Mouse (Mus musculus): ENCODE data around the gene Vstm4. TPM values are rescaled to one million over a fixed set of nuclear protein-coding genes. Genes with fewer than 3 reads are reported as not detected.
A peak's percentile ranks its signal among the peaks of the same experiment; 100 is the strongest.

The Vstm4 gene
- polyA plus RNA-seq, 1 experiment = 7.3 TPM

DNA sequence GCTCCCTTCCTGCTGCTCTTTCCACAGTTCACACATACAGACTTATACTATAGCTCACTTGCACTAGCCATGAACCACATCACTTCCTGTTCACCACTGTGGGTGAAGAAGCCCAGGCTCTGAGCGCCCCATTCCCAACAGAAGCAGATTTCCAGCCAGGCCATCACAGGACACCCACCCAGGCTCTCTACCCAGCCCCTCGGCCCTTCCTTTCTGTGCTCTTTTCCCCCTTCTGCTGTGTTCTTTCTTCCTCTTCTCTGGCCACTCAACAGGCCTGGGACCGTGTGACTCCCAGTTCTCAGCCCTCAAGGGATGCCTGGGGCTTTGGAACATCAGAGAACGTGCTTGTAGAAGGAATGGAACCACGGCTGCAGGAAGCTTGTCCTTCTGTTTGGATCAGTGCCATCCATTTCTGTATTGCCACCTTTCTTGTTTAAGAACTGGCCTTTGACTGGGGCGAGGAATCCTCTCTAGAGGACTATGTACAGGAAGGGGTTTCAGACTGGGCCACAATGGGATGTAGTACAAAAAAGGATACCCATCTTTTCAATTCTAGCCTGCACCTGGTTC is 2.5 kb downstream of the Vstm4 start:
- no peak for DNase-seq (ENCODE audit: extremely low spot score in 1 of 2, low spot score in 1 of 2)

DNA sequence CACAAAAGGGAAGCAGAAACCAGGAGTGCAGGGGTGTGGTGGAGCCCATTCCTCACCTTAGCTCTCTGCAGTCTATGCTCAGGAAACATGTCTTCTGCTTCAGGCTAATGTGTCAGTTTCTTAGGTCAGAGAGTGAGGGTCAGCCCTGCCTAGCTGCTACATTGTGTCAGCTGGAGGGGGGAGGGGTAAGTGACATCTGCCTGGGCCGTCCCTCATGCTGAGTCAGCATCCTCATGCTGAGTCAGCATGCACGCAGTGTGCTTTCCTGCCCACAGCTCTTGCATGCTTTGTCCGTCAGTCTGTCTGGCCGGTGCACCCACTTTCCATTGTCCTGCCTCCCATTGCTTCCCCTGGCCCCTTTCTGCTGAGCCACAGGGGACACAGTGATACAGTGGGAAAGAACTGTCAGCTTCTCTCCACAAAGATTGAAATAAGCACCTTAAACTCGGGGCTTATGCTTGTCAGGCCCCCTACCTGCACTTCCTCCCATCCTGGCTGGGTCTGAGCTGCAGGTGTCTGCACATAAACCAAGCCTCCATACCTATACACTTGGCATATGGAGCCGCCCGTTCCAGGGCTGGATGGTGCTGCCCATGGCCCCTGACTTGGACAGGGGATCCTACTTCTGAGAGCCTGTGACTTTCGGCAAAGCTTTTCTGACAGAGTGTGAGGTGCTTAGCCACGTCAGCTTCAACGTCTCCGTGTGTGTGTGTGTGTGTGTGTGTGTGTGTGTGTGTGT is 3.4 kb downstream of the Vstm4 start:
- DNase-seq (ENCODE audit: extremely low spot score in 1 of 2, low spot score in 1 of 2) = no peak

DNA sequence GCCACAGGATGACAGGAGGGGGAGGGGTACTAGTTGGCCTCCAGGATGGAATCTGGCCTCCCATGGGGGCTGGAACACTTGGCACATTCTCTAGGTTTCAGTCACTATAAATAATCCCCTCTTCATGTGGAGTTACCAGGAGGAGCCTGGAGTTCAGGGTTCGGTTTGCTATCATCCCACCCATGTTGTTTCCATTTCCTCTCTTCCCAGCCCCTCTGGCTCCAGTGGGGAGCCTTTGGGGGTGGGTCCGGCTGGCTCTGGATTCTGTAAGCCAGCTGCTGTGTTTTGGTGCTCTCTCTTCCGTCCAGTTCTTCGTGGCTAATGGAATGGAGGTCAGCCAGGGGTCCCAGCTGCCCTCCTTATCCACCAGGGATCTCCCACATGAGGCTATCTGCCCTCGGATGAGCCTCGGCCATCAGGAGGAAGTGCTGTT is 4.6 kb downstream of the Vstm4 start:
- DNase-seq (ENCODE audit: extremely low spot score in 1 of 2, low spot score in 1 of 2) = no peak

DNA sequence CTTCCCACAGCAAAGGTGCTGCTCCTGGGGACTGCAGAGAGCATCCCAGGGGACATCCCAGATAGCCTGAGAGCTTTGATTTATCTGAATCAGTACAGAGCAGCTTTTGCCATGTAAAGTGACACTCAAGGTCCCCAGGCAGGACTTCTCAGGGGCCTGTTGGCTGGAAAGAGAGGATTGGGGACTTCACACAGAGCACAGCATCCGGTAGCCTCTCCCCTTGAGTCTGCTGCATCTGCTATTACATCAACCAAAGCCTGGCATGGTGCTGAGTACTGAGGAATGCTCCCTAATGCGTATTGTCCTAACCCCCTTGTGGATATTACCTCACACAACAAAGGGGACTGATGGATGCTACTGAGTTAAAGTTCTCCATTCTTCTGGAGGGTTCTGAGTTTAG is 5.1 kb downstream of the Vstm4 start:
- DNase-seq (ENCODE audit: extremely low spot score in 1 of 2, low spot score in 1 of 2) = no peak

DNA sequence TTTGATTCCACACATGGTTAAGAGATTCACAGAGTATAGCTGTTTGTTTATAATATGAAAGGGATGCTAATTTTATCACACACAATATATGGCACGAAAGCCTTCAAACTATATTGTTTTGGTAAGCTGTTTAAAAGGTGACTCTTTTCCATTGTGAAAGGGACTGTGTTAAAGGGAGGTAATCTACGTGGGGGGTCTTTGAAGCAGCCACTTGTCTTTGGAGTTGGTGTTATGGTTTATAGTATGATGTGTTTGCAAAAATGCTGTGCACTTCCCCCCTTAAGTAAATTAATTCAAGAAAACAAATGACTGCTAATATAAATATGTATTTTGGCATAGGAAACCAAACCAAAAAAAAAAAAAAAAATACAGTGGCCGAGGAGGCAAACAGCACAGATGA is 8.8 kb downstream of the Vstm4 start:
- no peak for DNase-seq (ENCODE audit: extremely low spot score in 1 of 2, low spot score in 1 of 2)

DNA sequence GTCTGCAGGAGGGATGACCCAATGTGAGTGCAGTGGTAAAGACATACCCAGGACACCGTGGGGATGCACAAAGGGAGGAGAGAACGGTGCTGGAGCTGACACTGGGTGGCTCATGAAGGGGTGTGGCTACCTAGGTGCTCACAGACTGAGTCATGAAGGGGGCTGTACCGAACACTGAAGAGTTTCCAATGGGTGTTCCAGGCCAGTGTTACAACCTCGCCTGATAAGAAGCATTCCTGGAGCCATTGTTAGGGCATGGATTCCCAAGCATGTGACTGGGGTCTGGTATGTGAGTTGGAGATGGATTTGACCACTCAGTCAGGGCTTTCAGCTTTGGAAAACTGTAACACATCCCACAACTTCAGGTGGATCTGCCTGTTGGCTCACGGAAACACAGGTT is 15.4 kb downstream of the Vstm4 start:
- no peak for DNase-seq (ENCODE audit: extremely low spot score in 1 of 2, low spot score in 1 of 2)

DNA sequence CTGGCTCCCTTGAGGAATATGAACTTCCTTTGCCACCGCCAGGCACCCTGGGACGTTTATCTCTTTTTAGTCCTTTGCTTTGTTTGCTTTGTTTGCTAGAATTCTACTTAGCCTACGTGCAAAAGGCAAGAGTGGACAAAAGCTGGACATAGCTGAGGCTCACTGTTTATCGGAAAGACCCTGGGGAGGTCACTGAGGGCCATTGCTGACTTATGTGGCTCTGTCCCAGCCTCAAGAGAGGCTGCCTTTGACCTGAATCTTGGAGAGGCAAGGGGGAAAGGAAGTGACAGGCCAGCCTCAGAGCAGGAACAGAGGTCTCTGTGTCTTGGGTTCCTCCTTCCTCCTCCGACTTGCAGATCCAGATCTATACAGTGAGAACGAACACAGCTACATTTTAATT is 21.0 kb downstream of the Vstm4 start:
- DNase-seq (ENCODE audit: extremely low spot score in 1 of 2, low spot score in 1 of 2) = no peak

DNA sequence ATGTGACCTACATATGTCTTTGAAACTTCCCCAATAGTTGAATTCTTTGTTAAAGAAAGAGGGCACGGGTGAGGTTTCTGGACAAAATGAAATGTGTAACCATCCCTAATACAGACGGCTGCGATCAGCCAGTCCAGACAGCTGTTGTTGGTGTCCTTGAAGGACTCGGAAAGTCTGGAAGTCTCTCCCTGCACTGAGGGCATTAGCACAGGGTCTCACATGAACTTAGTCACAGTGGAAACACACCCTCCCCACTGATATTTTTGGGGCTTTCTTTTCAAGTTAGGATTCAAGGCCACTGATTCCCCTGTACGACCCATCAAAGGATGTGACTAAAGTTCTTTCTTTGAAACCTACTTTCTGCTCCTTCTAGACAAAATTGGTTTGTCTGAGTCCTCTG is 23.8 kb downstream of the Vstm4 start:
- DNase-seq (ENCODE audit: extremely low spot score in 1 of 2, low spot score in 1 of 2) = no peak

DNA sequence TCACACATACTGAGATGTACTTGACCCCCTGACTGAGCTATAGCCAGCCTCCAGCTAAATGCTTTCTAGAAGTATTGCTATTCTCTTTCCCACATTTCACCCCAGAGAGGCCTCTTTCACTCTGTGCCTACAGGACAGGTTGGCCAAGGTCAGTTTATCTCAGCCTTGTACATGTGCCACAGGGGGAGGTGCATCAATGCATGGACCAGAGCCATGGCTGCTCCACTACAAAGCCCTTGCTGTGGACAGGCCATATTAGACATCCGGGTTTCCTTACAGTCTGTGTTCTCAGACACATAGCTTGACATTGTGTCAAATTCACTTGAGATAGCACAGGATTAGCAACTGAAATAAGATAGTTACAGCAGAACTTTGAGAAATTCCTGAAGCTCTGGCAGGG is 25.1 kb downstream of the Vstm4 start:
- no peak for DNase-seq (ENCODE audit: extremely low spot score in 1 of 2, low spot score in 1 of 2)

DNA sequence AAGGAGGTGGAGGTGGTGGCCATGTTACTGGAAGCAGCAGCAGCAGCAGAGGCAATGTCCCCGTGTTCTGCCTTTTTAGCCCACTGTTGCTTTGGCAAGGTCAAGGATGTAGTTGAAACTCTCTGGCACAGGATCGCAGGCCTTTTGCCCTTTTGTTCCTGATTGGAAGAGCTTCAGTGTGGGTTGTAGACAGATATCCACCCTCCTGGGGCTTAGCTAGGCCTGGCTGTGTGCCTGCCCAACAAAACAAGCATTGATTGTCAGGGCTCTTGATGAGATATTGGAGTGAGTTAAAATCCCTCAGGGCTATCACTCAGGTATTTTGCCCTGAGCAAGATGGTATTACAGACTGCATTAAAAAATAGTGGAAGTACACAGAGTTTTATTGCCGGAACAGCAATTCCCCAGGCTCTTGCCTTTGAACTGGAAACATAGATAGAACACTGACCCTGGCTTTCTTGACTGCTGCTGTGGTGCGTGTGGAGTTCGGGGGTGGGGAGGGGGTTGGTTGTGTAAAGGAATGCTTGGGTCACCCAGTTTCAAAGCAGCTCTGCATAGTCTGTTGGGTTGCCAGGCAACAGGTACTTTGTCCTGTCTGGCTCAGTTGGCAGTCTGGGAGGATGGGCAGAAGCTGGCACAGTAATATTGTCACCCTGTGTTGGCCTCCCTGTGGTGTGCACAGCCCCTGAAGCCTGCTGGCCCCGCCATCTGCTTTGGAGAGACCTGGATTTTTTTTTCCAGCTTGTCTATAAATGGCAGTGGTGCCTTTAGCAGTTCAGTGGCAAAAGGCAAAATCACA is 32.5 kb downstream of the Vstm4 start:
- DNase-seq (ENCODE audit: extremely low spot score in 1 of 2, low spot score in 1 of 2) = peak; percentile 11 to 20

DNA sequence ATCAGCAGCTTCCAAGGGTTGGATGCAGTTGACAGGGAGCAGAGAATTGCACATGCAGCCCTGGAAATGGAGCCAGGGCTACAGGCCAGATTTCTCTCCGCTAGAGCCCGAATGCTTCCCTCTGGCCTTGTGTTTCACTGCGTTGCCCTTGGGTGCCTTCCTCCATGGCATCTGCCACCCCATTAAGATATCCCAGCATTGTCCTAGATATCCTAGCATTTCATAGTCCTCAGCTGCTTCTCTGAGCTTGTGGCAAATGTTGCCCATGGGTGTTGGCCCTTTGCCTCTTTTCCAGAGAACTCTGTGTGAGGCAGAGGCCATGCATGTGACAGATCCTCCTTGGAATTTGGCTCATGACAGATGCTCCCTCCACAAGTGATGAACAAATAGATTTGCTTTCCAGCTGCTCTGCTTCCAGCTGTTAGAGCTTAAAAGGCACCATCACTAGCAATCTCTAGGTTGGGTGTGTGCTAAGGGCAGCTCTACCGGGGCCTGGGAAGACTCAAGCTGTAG is 37.8 kb downstream of the Vstm4 start:
- no peak for DNase-seq (ENCODE audit: extremely low spot score in 1 of 2, low spot score in 1 of 2)

DNA sequence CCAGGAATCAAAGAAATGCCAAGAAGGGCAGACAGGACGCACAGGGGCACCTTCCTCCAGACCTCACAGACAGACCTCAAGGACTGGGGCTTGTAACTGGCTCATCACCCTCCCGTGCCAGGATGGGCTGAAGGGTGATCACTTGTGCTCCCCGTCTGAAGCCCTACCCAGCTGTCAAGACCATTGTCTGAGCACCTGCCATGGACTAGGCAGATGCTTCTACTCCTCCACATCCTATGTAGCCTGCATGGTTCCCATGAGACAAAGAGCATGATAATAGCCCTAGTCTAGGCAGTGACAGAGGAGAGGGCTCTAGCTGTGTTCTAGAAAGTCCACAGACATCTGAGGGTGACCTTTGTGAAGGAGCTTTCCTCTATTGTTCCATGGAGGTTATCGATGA is 38.3 kb downstream of the Vstm4 start:
- no peak for DNase-seq (ENCODE audit: extremely low spot score in 1 of 2, low spot score in 1 of 2)

DNA sequence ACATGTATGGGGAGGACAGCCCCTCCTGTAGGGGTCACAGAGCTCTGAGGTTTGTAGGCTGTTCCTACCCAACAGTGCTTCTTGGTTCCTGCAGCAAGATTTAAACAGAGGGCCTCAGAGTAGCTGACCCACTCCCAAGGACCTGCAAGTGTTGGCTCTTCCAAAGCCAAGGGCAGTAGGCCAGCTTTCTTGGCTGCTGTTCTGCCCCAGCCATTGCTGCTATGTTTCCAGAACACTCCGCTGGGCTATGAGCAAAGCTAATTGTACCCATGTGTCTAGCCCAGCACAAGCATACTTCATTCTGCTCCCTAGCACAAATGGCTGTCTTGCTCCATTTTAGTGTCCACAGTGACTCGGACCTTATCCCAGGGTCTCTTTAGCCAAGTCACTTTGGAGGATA is 40.3 kb downstream of the Vstm4 start:
- peak; percentile 36 to 65 for DNase-seq (ENCODE audit: extremely low spot score in 1 of 2, low spot score in 1 of 2)

DNA sequence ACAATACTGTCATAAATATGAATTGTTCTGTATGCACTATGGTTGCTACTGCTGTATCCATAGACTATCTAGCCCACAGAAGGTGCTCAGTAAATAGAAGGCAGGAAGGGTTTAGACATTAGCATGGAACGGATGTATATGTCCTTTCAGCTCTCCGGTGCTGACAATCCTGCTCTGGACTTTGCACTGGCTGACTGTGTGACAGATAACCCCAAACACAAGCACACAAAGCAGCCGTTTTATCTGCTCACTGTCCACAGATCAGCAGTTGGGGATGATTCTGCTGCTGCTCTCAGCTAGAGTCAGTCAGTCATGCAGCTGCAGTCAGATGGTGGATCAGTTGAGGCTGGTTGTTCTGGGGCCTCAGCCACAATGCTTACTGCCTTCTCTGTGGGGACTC is 46.6 kb downstream of the Vstm4 start:
- DNase-seq (ENCODE audit: extremely low spot score in 1 of 2, low spot score in 1 of 2) = no peak

DNA sequence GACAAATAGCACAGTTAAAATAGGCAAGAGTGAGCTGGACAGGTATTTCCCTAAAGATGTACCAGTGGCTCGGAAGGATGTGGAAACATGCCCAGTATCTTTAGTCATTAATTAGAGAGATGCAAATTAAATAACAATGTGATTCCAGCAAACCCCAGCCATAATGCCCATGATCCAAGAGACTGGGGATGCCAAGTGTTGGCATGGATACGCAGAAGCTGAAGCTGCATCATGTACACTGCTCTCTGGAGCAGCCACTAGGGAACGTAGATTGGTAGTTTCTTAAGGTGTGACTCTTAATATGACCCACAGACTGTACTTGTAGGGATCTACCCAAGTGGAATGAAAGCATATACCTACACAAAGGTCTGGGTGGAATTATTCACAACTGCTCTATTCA is 50.0 kb downstream of the Vstm4 start:
- DNase-seq (ENCODE audit: extremely low spot score in 1 of 2, low spot score in 1 of 2) = no peak

DNA sequence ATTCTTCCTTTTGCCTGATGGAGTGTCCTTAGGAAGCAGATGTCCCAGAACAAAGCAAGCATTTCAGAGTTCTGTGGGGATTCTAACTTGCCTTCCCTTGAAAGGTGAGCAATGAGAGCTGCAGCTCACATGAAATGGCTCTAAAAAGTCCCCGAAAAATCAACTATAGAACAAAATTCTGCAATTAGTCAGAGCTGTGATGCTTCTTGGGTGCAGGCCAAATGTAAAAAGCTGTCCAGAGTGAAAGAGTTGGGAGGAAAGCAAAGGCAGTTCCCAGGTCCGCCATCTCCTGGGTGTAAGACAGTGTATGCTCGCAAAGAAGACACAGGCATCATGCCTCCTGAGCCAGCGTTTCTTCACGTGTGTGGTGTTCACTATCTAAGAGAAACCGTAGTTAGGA is 52.6 kb downstream of the Vstm4 start:
- peak in 1 of 2 experiments; percentile 57 for DNase-seq (ENCODE audit: extremely low spot score in 1 of 2, low spot score in 1 of 2)

DNA sequence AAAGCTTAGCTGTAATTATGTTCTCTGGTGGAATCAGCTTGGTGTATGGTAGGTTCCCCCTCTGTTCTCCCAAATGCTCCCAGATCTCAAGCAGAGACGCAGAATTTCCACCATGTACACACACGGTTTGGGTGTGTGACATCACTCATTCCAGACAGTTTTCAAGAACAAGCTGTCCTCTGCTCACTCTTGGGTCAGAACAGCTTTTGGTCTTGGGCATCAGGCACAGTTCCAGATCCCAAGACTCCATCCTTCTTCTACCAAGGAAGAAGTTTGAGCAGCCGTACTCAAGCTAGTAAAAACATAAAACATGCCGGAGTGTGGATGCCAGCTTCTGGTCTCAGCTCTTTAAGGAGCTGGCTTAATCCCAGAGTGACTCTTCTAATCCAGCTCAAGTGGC is 54.6 kb downstream of the Vstm4 start:
- no peak for DNase-seq (ENCODE audit: extremely low spot score in 1 of 2, low spot score in 1 of 2)

DNA sequence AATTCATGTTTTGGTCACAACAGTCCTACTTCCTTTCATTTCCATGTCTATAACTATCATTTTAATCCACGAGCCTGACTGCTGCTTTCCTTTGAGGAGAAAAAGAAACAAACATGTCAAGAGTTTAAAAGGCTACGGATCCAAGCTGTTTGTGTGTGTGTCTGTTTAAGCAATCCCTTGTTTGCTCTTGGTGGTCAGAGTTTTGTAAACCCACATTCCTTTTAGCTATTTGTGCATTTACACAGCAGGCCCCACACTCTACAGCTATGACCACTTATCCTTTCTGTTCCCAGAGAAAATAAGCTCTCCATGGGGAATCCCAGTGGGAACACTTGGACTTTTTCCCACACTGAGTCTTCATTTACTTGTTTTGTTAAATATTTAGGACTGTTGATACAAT is 58.8 kb downstream of the Vstm4 start:
- DNase-seq (ENCODE audit: extremely low spot score in 1 of 2, low spot score in 1 of 2) = no peak

DNA sequence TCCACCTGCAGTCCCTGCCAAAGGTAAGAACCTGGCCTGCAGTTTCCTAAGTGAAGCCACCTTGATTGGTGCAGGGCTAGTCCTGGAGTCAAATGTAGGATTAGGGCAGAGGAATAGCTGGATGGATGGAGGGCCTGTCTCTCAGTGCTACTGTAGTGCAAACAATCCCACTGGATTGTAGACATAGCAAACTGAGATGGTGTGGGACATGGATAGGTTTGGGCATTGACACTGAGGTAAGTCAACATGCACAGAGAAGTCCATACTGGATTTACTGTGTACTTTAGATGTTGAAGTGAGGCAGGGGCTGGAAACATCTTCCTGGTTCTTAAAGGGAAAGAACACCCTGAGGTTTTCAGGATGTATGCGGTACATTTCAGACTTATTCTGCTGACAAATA is 61.4 kb downstream of the Vstm4 start:
- DNase-seq (ENCODE audit: extremely low spot score in 1 of 2, low spot score in 1 of 2) = no peak

DNA sequence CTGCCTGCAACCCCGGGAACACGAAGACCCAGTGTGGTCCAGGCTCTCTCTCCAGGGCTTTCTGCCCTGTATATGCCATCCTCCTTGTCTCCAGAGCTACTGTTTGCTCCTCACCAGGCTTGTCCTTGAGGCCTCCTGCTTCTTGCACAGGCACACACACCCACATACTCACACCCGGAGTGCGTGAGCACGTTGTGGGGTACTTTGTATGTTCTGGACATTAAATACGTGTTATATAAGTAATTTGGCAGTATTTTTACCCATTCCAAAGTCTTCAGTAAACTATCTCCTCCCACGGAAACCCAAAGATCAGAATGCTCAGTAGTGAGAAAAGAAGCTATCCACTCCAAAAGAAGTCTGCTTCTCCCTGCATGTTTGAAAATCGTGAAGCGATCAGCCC is 67.3 kb downstream of the Vstm4 start:
- peak; percentile 53 for DNase-seq (ENCODE audit: extremely low spot score in 1 of 2, low spot score in 1 of 2)

DNA sequence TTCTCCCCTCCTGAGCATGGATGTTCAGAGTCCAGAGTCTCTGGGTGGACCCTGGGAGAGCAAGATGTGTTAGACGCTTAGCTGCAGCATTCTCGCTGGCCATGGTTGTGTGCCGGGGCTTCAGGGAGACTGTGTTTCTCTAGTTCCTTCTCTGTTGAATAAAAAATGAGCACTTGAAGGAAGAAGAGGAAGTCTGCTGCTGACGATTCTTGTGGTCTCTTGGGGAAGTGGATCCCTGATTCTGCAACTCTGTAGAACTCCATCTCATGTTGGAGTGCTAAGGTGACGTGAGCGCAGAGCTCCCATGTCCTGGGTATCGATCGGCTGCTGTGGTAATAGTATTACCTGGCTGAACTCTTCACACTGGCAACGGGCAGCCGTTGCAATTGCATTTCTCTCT is 75.2 kb downstream of the Vstm4 start:
- DNase-seq (ENCODE audit: extremely low spot score in 1 of 2, low spot score in 1 of 2) = no peak

DNA sequence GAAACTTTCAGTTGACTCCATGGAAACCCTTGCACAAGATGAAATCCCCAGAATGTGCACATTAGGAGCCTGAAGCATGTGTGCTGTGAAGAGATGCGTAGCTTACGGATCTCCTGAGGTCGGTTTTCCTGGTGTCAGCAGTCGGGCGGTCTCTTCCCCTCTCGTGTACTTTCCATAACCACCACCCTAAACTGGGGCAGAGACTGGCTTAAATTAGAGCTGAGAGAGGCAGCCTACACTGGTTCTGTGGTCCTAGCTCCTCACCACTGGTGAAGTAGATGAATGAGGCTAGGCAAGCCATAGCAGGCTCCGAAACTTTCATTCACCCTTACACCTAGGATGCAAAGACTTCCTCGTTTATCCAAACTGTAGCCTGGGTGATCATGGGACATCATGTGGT is 75.7 kb downstream of the Vstm4 start:
- no peak for DNase-seq (ENCODE audit: extremely low spot score in 1 of 2, low spot score in 1 of 2)

Data from frontal cortex, adult 2 months (tissue).